Mouse (Mus musculus): Measurements from ENCODE around the gene Pam. TPM values are rescaled to one million over a fixed set of nuclear protein-coding genes. Genes with fewer than 3 reads are reported as not detected.
A peak's percentile ranks its signal among the peaks of the same experiment; 100 is the strongest.

Gene Pam
- polyA plus RNA-seq (2011; ENCODE audit: insufficient read length, low read depth, missing spikeins), result 78.7 and 88.9 TPM in 2 replicates

- Histone ChIP-seq H3K27ac (ENCODE audit: insufficient read depth, low read length) (0 out of 2 replicates have a peak within 1 kb of the TSS, but pooled peaks have one; percentile 27), H3K4me1 (ENCODE audit: control insufficient read depth, insufficient read depth, low read length) (no peaks in the 10 kb centered on the region), H3K4me3 (ENCODE audit: insufficient read depth, low read length) (peak within 1 kb of the TSS; percentile 96)
- TF ChIP-seq POLR2A (IDR thresholded peaks at IDR 0.05; ENCODE audit: low read depth, low read length) (no peak), CTCF (IDR thresholded peaks at IDR 0.05; ENCODE audit: borderline replicate concordance, insufficient read depth, low read length) (no peak)
These were observed at the start of gene Pam for GRCm38 (mm10) chr1:98095246-98095990. Gene Pam, minus strand, starts transcription at chr1:98095646.

GRCm38 (mm10) chr1:98144845-98145244 lies 49.4 kb upstream of the Pam start:
- Histone ChIP-seq H3K4me3 (ENCODE audit: insufficient read depth, low read length) (no peak overlapping the region), H3K4me1 (ENCODE audit: control insufficient read depth, insufficient read depth, low read length) (no peaks in the 10 kb centered on the region), H3K27ac (ENCODE audit: insufficient read depth, low read length) (no peak overlapping the region)
- TF ChIP-seq POLR2A (IDR thresholded peaks at IDR 0.05; ENCODE audit: low read depth, low read length), result no peak
- TF ChIP-seq CTCF (IDR thresholded peaks at IDR 0.05; ENCODE audit: borderline replicate concordance, insufficient read depth, low read length), result no peak

- Histone ChIP-seq H3K4me1 (ENCODE audit: control insufficient read depth, insufficient read depth, low read length) (no peaks in the 10 kb centered on the region), H3K4me3 (ENCODE audit: insufficient read depth, low read length) (no peak overlapping the region), H3K27ac (ENCODE audit: insufficient read depth, low read length) (no peak overlapping the region)
- no peak for TF ChIP-seq CTCF (IDR thresholded peaks at IDR 0.05; ENCODE audit: borderline replicate concordance, insufficient read depth, low read length)
- TF ChIP-seq POLR2A (IDR thresholded peaks at IDR 0.05; ENCODE audit: low read depth, low read length), result no peak
These were observed 35.8 kb upstream of the Pam start for GRCm38 (mm10) chr1:98131244-98131643.

GRCm38 (mm10) chr1:98129561-98130347 lies 34.3 kb upstream of the Pam start:
- Histone ChIP-seq H3K4me1 (ENCODE audit: control insufficient read depth, insufficient read depth, low read length) (no peaks in the 10 kb centered on the region), H3K4me3 (ENCODE audit: insufficient read depth, low read length) (no peak overlapping the region), H3K27ac (ENCODE audit: insufficient read depth, low read length) (no peak overlapping the region)
- TF ChIP-seq POLR2A (IDR thresholded peaks at IDR 0.05; ENCODE audit: low read depth, low read length) (no peak), CTCF (IDR thresholded peaks at IDR 0.05; ENCODE audit: borderline replicate concordance, insufficient read depth, low read length) (no peak)

GRCm38 (mm10) chr1:98129111-98129510 lies 33.7 kb upstream of the Pam start:
- Histone ChIP-seq H3K4me3 (ENCODE audit: insufficient read depth, low read length) (no peak overlapping the region), H3K4me1 (ENCODE audit: control insufficient read depth, insufficient read depth, low read length) (no peaks in the 10 kb centered on the region), H3K27ac (ENCODE audit: insufficient read depth, low read length) (no peak overlapping the region)
- TF ChIP-seq POLR2A (IDR thresholded peaks at IDR 0.05; ENCODE audit: low read depth, low read length) (no peak), CTCF (IDR thresholded peaks at IDR 0.05; ENCODE audit: borderline replicate concordance, insufficient read depth, low read length) (no peak)

- Histone ChIP-seq H3K4me3 (ENCODE audit: insufficient read depth, low read length) (no peak overlapping the region), H3K4me1 (ENCODE audit: control insufficient read depth, insufficient read depth, low read length) (no peaks in the 10 kb centered on the region), H3K27ac (ENCODE audit: insufficient read depth, low read length) (no peak overlapping the region)
- no peak for TF ChIP-seq POLR2A (IDR thresholded peaks at IDR 0.05; ENCODE audit: low read depth, low read length)
- TF ChIP-seq CTCF (IDR thresholded peaks at IDR 0.05; ENCODE audit: borderline replicate concordance, insufficient read depth, low read length), result no peak
These were observed 33.1 kb upstream of the Pam start for GRCm38 (mm10) chr1:98128338-98129096.

- H3K4me1 ChIP-seq (ENCODE audit: control insufficient read depth, insufficient read depth, low read length), result no peaks in the 10 kb centered on the region
- H3K4me3 ChIP-seq (ENCODE audit: insufficient read depth, low read length), result no peak overlapping the region
- H3K27ac ChIP-seq (ENCODE audit: insufficient read depth, low read length), result no peak overlapping the region
- TF ChIP-seq CTCF (IDR thresholded peaks at IDR 0.05; ENCODE audit: borderline replicate concordance, insufficient read depth, low read length) (no peak), POLR2A (IDR thresholded peaks at IDR 0.05; ENCODE audit: low read depth, low read length) (no peak)
These were observed 30.8 kb upstream of the Pam start for GRCm38 (mm10) chr1:98126268-98126667.

GRCm38 (mm10) chr1:98124727-98125126 lies 29.3 kb upstream of the Pam start:
- no peaks in the 10 kb centered on the region for H3K4me1 ChIP-seq (ENCODE audit: control insufficient read depth, insufficient read depth, low read length)
- no peak for TF ChIP-seq CTCF (IDR thresholded peaks at IDR 0.05; ENCODE audit: borderline replicate concordance, insufficient read depth, low read length)
- no peak for TF ChIP-seq POLR2A (IDR thresholded peaks at IDR 0.05; ENCODE audit: low read depth, low read length)
- no peak overlapping the region for H3K27ac ChIP-seq (ENCODE audit: insufficient read depth, low read length)
- H3K4me3 ChIP-seq (ENCODE audit: insufficient read depth, low read length), result no peak overlapping the region

GRCm38 (mm10) chr1:98119595-98119994 lies 24.1 kb upstream of the Pam start:
- no peak for TF ChIP-seq CTCF (IDR thresholded peaks at IDR 0.05; ENCODE audit: borderline replicate concordance, insufficient read depth, low read length)
- no peak for TF ChIP-seq POLR2A (IDR thresholded peaks at IDR 0.05; ENCODE audit: low read depth, low read length)
- H3K4me3 ChIP-seq (ENCODE audit: insufficient read depth, low read length), result no peak overlapping the region
- H3K27ac ChIP-seq (ENCODE audit: insufficient read depth, low read length), result no peak overlapping the region
- H3K4me1 ChIP-seq (ENCODE audit: control insufficient read depth, insufficient read depth, low read length), result no peaks in the 10 kb centered on the region

Measured in embryonic fibroblast, embryonic 13.5 days (primary cell).